ENCODE assay signal across 9 mouse cellular contexts in genomic region chr10:61978866-61979340, GRCm38 (mm10). TPM values are rescaled to one million over a fixed set of nuclear protein-coding genes. Genes with fewer than 3 reads are reported as not detected.
DNase-seq lines count a peak whose midpoint lies in the region; ATAC-seq lines count a peak whose summit lies in the region.
"Had no signal": no experiment of that assay in that cellular context is flagged by ENCODE, and none has a peak within 500 bp of the region (broad histone marks: within the 10 kb centered on the region; RNA-seq: fewer than 3 reads in every experiment).

Gene Col13a1, minus strand, starts transcription at chr10:61979108.

- peaks cover 20% of the 10 kb centered on the region for H3K4me1 ChIP-seq in kidney, embryonic 14.5 days (ENCODE audit: control insufficient read depth, insufficient read depth, low read length)
- peaks cover 55% of the 10 kb centered on the region for H3K4me1 ChIP-seq in embryonic facial prominence, embryonic 10.5 days
- H3K4me1 ChIP-seq in hindbrain, embryonic 10.5 days (replicated peaks) = peaks cover 34% of the 10 kb centered on the region
- H3K4me1 ChIP-seq in liver, embryonic 13.5 days (replicated peaks) = no peaks in the 10 kb centered on the region; the same call in 1 of the 2 replicates

- peak within 1 kb of the TSS; percentile 54 for H3K4me3 ChIP-seq in kidney, embryonic 14.5 days (ENCODE audit: low read length)
- peak within 1 kb of the TSS; percentile 71 for H3K4me3 ChIP-seq in embryonic facial prominence, embryonic 10.5 days
- H3K4me3 ChIP-seq in hindbrain, embryonic 10.5 days = peak within 1 kb of the TSS; percentile 58
- peak within 1 kb of the TSS; percentile 44 for H3K4me3 ChIP-seq in liver, embryonic 13.5 days (replicated peaks)

- peak within 1 kb of the TSS; percentile 42; the same call in 1 of the 2 replicates for H3K27ac ChIP-seq in kidney, embryonic 14.5 days (ENCODE audit: low read depth, low read length)
- H3K27ac ChIP-seq in embryonic facial prominence, embryonic 10.5 days (replicated peaks) = peak within 1 kb of the TSS; percentile 74
- peak within 1 kb of the TSS; percentile 59 for H3K27ac ChIP-seq in hindbrain, embryonic 10.5 days
- H3K27ac ChIP-seq in liver, embryonic 13.5 days = no peak within 1 kb of the TSS

- H3K9ac ChIP-seq in kidney, embryonic 14.5 days (ENCODE audit: low read depth, low read length) = peak within 1 kb of the TSS; percentile 65
- no peak within 1 kb of the TSS for H3K9ac ChIP-seq in liver, embryonic 13.5 days

- H3K27me3 ChIP-seq in kidney, embryonic 14.5 days (ENCODE audit: control insufficient read depth, insufficient read depth, low read length) = peaks cover 20% of the 10 kb centered on the region
- peaks cover 82% of the 10 kb centered on the region for H3K27me3 ChIP-seq in embryonic facial prominence, embryonic 10.5 days (replicated peaks; ENCODE audit: low read depth, poor library complexity, severe bottlenecking)
- peaks cover 82% of the 10 kb centered on the region for H3K27me3 ChIP-seq in hindbrain, embryonic 10.5 days (ENCODE audit: insufficient read depth, poor library complexity, severe bottlenecking)
- H3K27me3 ChIP-seq in liver, embryonic 13.5 days = peaks cover 66% of the 10 kb centered on the region

- peak; percentile 60 for ATAC-seq in kidney, embryonic 14.5 days (ENCODE audit: low FRiP score, low TSS enrichment)
- ATAC-seq in liver, embryonic 13.5 days (ENCODE audit: low read depth) = no peak

- DNase-seq in kidney, adult 8-10 months = no peak
- DNase-seq in embryonic facial prominence, embryonic 10.5 days (ENCODE audit: low spot score) = peak; percentile 79
- DNase-seq in hindbrain, embryonic 10.5 days (ENCODE audit: low spot score) = peak; percentile 53
- DNase-seq in liver, embryonic 13.5 days = no peak
- peak; percentile 68 for DNase-seq in retina, postnatal 1 day
- DNase-seq in natural killer cell, adult 2 months (ENCODE audit: low spot score in 2 of 2) = no peak
- DNase-seq in left cerebral cortex, postnatal 4 days = no peak

- intact Hi-C loops in left cerebral cortex, postnatal 4 days (cut with DNase I) = loop anchor here (5.0 kb wide), 1 partner anchor 142 kb away; no protein-coding TSS in a partner anchor

- no peaks in the 10 kb centered on the region for H3K9me3 ChIP-seq in kidney, embryonic 14.5 days (ENCODE audit: control insufficient read depth, low read length)
- no peaks in the 10 kb centered on the region; the same call in 1 of the 2 replicates for H3K9me3 ChIP-seq in embryonic facial prominence, embryonic 10.5 days
- H3K9me3 ChIP-seq in hindbrain, embryonic 10.5 days = no peaks in the 10 kb centered on the region
- no peaks in the 10 kb centered on the region for H3K9me3 ChIP-seq in liver, embryonic 13.5 days (replicated peaks)
- H3K9me3 ChIP-seq: G1E had no signal

- H3K4me2 ChIP-seq in kidney, embryonic 14.5 days (replicated peaks; ENCODE audit: low read depth, low read length) = peak within 1 kb of the TSS; percentile 92
- H3K4me2 ChIP-seq in liver, embryonic 13.5 days = peak within 1 kb of the TSS; percentile 55

- under 1% methylated on average over 39 of the region's 41 CpGs for WGBS in kidney, embryonic 14.5 days
- under 1% methylated on average over 41 of the region's 41 CpGs for WGBS in embryonic facial prominence, embryonic 10.5 days
- under 1% methylated on average over 41 of the region's 41 CpGs for WGBS in hindbrain, embryonic 10.5 days
- under 1% methylated on average over 40 of the region's 41 CpGs for WGBS in liver, embryonic 13.5 days (ENCODE audit: insufficient replicate concordance)

- H3K36me3 ChIP-seq in kidney, embryonic 14.5 days (ENCODE audit: control insufficient read depth, insufficient read depth, low read length) = no peaks in the 10 kb centered on the region
- H3K36me3 ChIP-seq in embryonic facial prominence, embryonic 10.5 days (replicated peaks) = no peaks in the 10 kb centered on the region
- H3K36me3 ChIP-seq in hindbrain, embryonic 10.5 days = no peaks in the 10 kb centered on the region
- H3K36me3 ChIP-seq in liver, embryonic 13.5 days = no peaks in the 10 kb centered on the region
- H3K36me3 ChIP-seq: G1E had no signal

RNA-seq across cellular contexts. Expression of gene Col13a1, which starts in this region (rescaled TPM):
- 4.7 and 6.1 TPM in 2 replicates for polyA plus RNA-seq in kidney, embryonic 14.5 days (2014; fragmentation: Nextera tagmentation; extraction: Ambion mirVana)
- polyA plus RNA-seq in embryonic facial prominence, embryonic 10.5 days (2016; fragmentation: Nextera tagmentation; extraction: Ambion mirVana) = 6.0 and 6.1 TPM in 2 replicates
- polyA plus RNA-seq in hindbrain, embryonic 10.5 days (2016; fragmentation: Nextera tagmentation; extraction: Ambion mirVana) = 1.9 and 2.5 TPM in 2 replicates
- polyA plus RNA-seq in liver, embryonic 13.5 days (2015; fragmentation: Nextera tagmentation; extraction: Ambion mirVana) = 1.3 and 1.4 TPM in 2 replicates
- 1 to 10 TPM; 2.1 to 2.4 TPM for total RNA-seq in left cerebral cortex, postnatal 4 days (2021)
- polyA plus RNA-seq: G1E had no signal

Comparison
In these comparisons a context has a peak if more than half of its experiments do, and no peak if none do; other contexts are left out.
1. DNase-seq: peak in embryonic facial prominence, embryonic 10.5 days (single experiment), hindbrain, embryonic 10.5 days (single experiment) and retina, postnatal 1 day (single experiment); none in kidney, adult 8-10 months (0 of 2), liver, embryonic 13.5 days (single experiment), natural killer cell, adult 2 months (0 of 2) and left cerebral cortex, postnatal 4 days (single experiment).
2. Peak in every context shown above with its lines, with median percentiles within 50 percentile points of each other: H3K4me3 ChIP-seq.